Mouse (Mus musculus) hindbrain, embryonic 16.5 days (tissue): ENCODE results near the gene Srxn1. TPM values are rescaled to one million over a fixed set of nuclear protein-coding genes. Genes with fewer than 3 reads are reported as not detected.
A peak's percentile ranks its signal among the peaks of the same experiment; 100 is the strongest.

Source experiments
- ATAC-seq: fragments of 200-750 bp; cut with Nextera tagmentation; 2 replicates; pipeline ENCODE4 v1.8.0; 2017; ENCODE audit warnings: moderate TSS enrichment, moderate library complexity
- H3K27ac ChIP-seq: fragments of 300-500 bp; sonication (generic); 2 replicates; pipeline ENCODE4 v1.5.1; 2014; ENCODE audit warnings: low read depth, mild to moderate bottlenecking, control low read depth, low read length, moderate library complexity
- H3K27me3 ChIP-seq: fragments of 300-500 bp; sonication (generic); replicated peaks from 2 replicates; pipeline ENCODE4 v1.6.1; 2014; ENCODE audit warnings: low read length; ENCODE audit not compliant: control insufficient read depth, insufficient read depth
- H3K36me3 ChIP-seq: fragments of 300-500 bp; sonication (generic); 2 replicates; pipeline ENCODE4 v1.6.1; 2014; ENCODE audit warnings: mild to moderate bottlenecking, low read length, moderate library complexity, mixed read lengths; ENCODE audit not compliant: control insufficient read depth, insufficient read depth
- H3K4me1 ChIP-seq: fragments of 300-500 bp; sonication (generic); 2 replicates; pipeline ENCODE4 v1.6.1; 2014; ENCODE audit warnings: low read depth, low read length; ENCODE audit not compliant: control insufficient read depth, insufficient read depth
- H3K4me2 ChIP-seq: fragments of 300-500 bp; sonication (generic); 2 replicates; pipeline ENCODE4 v1.6.1; 2014; ENCODE audit warnings: mild to moderate bottlenecking, low read length, control low read depth, moderate library complexity
- H3K4me3 ChIP-seq: fragments of 300-500 bp; sonication (generic); 2 replicates; pipeline ENCODE4 v1.5.1; 2014; ENCODE audit warnings: mild to moderate bottlenecking, low read length, control low read depth, moderate library complexity
- H3K9ac ChIP-seq: fragments of 300-500 bp; sonication (generic); 2 replicates; pipeline ENCODE4 v1.6.1; 2014; ENCODE audit warnings: low read depth, mild to moderate bottlenecking, control low read depth, low read length, moderate library complexity
- H3K9me3 ChIP-seq: fragments of 300-500 bp; sonication (generic); 2 replicates; pipeline ENCODE4 v1.6.1; 2014; ENCODE audit warnings: mild to moderate bottlenecking, low read length, moderate library complexity; ENCODE audit not compliant: control insufficient read depth
- WGBS: fragments of 180-500 bp; shearing (Covaris S2); extraction: QIAGEN DNeasy Blood & Tissue Kit; methylation state at CpG from one replicate; pipeline ENCODE4 v1.1.7; 2014; 5-methylcytosine and 5-hydroxymethylcytosine counted together
- polyA plus RNA-seq: library from polyadenylated mRNA; unstranded; fragments of >200 nt; fragmentation: Nextera tagmentation; extraction: Ambion mirVana; gene quantifications from 2 replicates; pipeline ENCODE4 v1.2.1, GENCODE M21; 2015

Gene Srxn1
- polyA plus RNA-seq, 1 experiment from 2014 or later = 32.1 TPM

- Histone ChIP-seq H3K4me3 (no peak overlapping the region), H3K4me2 (no peak overlapping the region), H3K36me3 (no peaks in the 10 kb centered on the region; the same call in 1 of the 2 replicates), H3K9ac (no peak overlapping the region), H3K27ac (no peak overlapping the region), H3K4me1 (peaks cover 16% of the 10 kb centered on the region), H3K9me3 (peaks cover 2% of the 10 kb centered on the region; the same call in 1 of the 2 replicates), H3K27me3 (no peaks in the 10 kb centered on the region)
- ATAC-seq = no peak
- 89% methylated on average over 5 of the region's 5 CpGs for WGBS
These were observed 4.1 kb downstream of the Srxn1 start for GRCm38 (mm10) chr2:152109386-152109785.

- H3K4me2 ChIP-seq = no peak overlapping the region
- WGBS = 54% methylated on average over 2 of the region's 2 CpGs
- peaks cover 13% of the 10 kb centered on the region for H3K4me1 ChIP-seq
- no peak overlapping the region for H3K9ac ChIP-seq
- no peaks in the 10 kb centered on the region; the same call in 1 of the 2 replicates for H3K36me3 ChIP-seq
- H3K9me3 ChIP-seq = peaks cover 2% of the 10 kb centered on the region; the same call in 1 of the 2 replicates
- no peak overlapping the region for H3K4me3 ChIP-seq
- no peaks in the 10 kb centered on the region for H3K27me3 ChIP-seq
- no peak overlapping the region for H3K27ac ChIP-seq
- no peak for ATAC-seq
These were observed 6.0 kb downstream of the Srxn1 start for GRCm38 (mm10) chr2:152111311-152111710.

- no peaks in the 10 kb centered on the region; the same call in 1 of the 2 replicates for H3K36me3 ChIP-seq
- H3K4me1 ChIP-seq = peaks cover 8% of the 10 kb centered on the region
- no peaks in the 10 kb centered on the region for H3K27me3 ChIP-seq
- H3K4me2 ChIP-seq = no peak overlapping the region
- WGBS = 8% methylated on average over 7 of the region's 7 CpGs
- no peak overlapping the region for H3K27ac ChIP-seq
- peaks cover 2% of the 10 kb centered on the region; the same call in 1 of the 2 replicates for H3K9me3 ChIP-seq
- no peak overlapping the region for H3K4me3 ChIP-seq
- ATAC-seq = peak; percentile 82
- no peak overlapping the region for H3K9ac ChIP-seq
These were observed 6.6 kb downstream of the Srxn1 start for GRCm38 (mm10) chr2:152111920-152112319.

- Histone ChIP-seq H3K4me2 (no peak overlapping the region), H3K9me3 (peaks cover 1% of the 10 kb centered on the region; the same call in 1 of the 2 replicates), H3K4me3 (no peak overlapping the region), H3K4me1 (peaks cover 8% of the 10 kb centered on the region), H3K36me3 (no peaks in the 10 kb centered on the region; the same call in 1 of the 2 replicates), H3K27ac (no peak overlapping the region), H3K27me3 (no peaks in the 10 kb centered on the region), H3K9ac (no peak overlapping the region)
- 83% methylated on average over 5 of the region's 5 CpGs for WGBS
- ATAC-seq = no peak
These were observed 7.2 kb downstream of the Srxn1 start for GRCm38 (mm10) chr2:152112490-152112889.

- Histone ChIP-seq H3K9me3 (no peaks in the 10 kb centered on the region), H3K4me2 (no peak overlapping the region), H3K4me3 (no peak overlapping the region), H3K27ac (no peak overlapping the region), H3K9ac (no peak overlapping the region), H3K4me1 (peaks cover 8% of the 10 kb centered on the region), H3K36me3 (no peaks in the 10 kb centered on the region), H3K27me3 (no peaks in the 10 kb centered on the region)
- ATAC-seq = no peak
- 50% methylated on average over 10 of the region's 10 CpGs for WGBS
These were observed 7.7 kb downstream of the Srxn1 start for GRCm38 (mm10) chr2:152112970-152113369.

GRCm38 (mm10) chr2:152114057-152114975, 9.0 kb downstream of the Srxn1 start:
- Histone ChIP-seq H3K4me1 (peaks cover 8% of the 10 kb centered on the region), H3K4me3 (peak overlapping the region; percentile 20), H3K4me2 (peak overlapping the region; percentile 54), H3K9me3 (no peaks in the 10 kb centered on the region), H3K9ac (peak overlapping the region; percentile 50), H3K27ac (no peak overlapping the region), H3K27me3 (no peaks in the 10 kb centered on the region), H3K36me3 (no peaks in the 10 kb centered on the region)
- WGBS = 9% methylated on average over 35 of the region's 36 CpGs
- peak; percentile 52 for ATAC-seq

GRCm38 (mm10) chr2:152117694-152118093, 12.4 kb downstream of the Srxn1 start:
- WGBS = 85% methylated on average over 7 of the region's 7 CpGs
- Histone ChIP-seq H3K27me3 (no peaks in the 10 kb centered on the region), H3K27ac (no peak overlapping the region), H3K9ac (no peak overlapping the region), H3K4me3 (no peak overlapping the region), H3K36me3 (no peaks in the 10 kb centered on the region), H3K9me3 (no peaks in the 10 kb centered on the region), H3K4me2 (no peak overlapping the region), H3K4me1 (peaks cover 8% of the 10 kb centered on the region)
- ATAC-seq = no peak

GRCm38 (mm10) chr2:152119228-152119865, 14.0 kb downstream of the Srxn1 start:
- WGBS = 38% methylated on average over 6 of the region's 6 CpGs
- H3K27me3 ChIP-seq = no peaks in the 10 kb centered on the region
- no peak for ATAC-seq

GRCm38 (mm10) chr2:152122896-152123295, 17.6 kb downstream of the Srxn1 start:
- H3K27ac ChIP-seq = no peak overlapping the region
- no peak overlapping the region for H3K4me2 ChIP-seq
- no peak overlapping the region for H3K9ac ChIP-seq
- no peak overlapping the region for H3K4me3 ChIP-seq
- no peaks in the 10 kb centered on the region for H3K36me3 ChIP-seq
- H3K27me3 ChIP-seq = no peaks in the 10 kb centered on the region
- no peak for ATAC-seq
- no peaks in the 10 kb centered on the region for H3K9me3 ChIP-seq
- no peaks in the 10 kb centered on the region for H3K4me1 ChIP-seq
- 82% methylated on average over 9 of the region's 9 CpGs for WGBS

More at GRCm38 (mm10) chr2:152119228-152119865, 14.0 kb downstream of the Srxn1 start:
- H3K9me3 ChIP-seq = no peaks in the 10 kb centered on the region
- H3K36me3 ChIP-seq = no peaks in the 10 kb centered on the region
- peaks cover 7% of the 10 kb centered on the region for H3K4me1 ChIP-seq
- H3K27ac ChIP-seq = no peak overlapping the region
- H3K4me3 ChIP-seq = no peak overlapping the region
- H3K4me2 ChIP-seq = no peak overlapping the region
- H3K9ac ChIP-seq = no peak overlapping the region
